In genomic region chr6:93771081-93771480, GRCm38 (mm10) we compare ENCODE assay signal across 12 mouse cellular contexts.
DNase-seq lines count a peak whose midpoint lies in the region; ATAC-seq and TF ChIP-seq lines count a peak whose summit lies in the region.
"Had no signal": no experiment of that assay in that cellular context is flagged by ENCODE, and none has a peak within 500 bp of the region (broad histone marks: within the 10 kb centered on the region; RNA-seq: fewer than 3 reads in every experiment).

No protein-coding gene starts in this region.

- H3K4me1 ChIP-seq in midbrain, embryonic 15.5 days = peaks cover 13% of the 10 kb centered on the region
- no peaks in the 10 kb centered on the region for H3K4me1 ChIP-seq in thymus, adult 2 months (replicated peaks; ENCODE audit: control insufficient read depth, insufficient read depth, low read length)
- H3K4me1 ChIP-seq: intestine, embryonic 15.5 days; stomach, embryonic 15.5 days had no signal

- no peak overlapping the region for H3K4me2 ChIP-seq in midbrain, embryonic 15.5 days
- H3K4me2 ChIP-seq: heart, embryonic 12.5 days; intestine, embryonic 15.5 days; stomach, embryonic 15.5 days had no signal

- H3K27me3 ChIP-seq in midbrain, embryonic 15.5 days (replicated peaks) = no peaks in the 10 kb centered on the region
- H3K27me3 ChIP-seq in thymus, adult 2 months (ENCODE audit: control insufficient read depth, insufficient read depth, low read length) = no peaks in the 10 kb centered on the region
- H3K27me3 ChIP-seq: heart, embryonic 12.5 days; intestine, embryonic 15.5 days; stomach, embryonic 15.5 days had no signal

- H3K27ac ChIP-seq in layer of hippocampus, adult 2 months = peak overlapping the region; percentile 78
- H3K27ac ChIP-seq in midbrain, embryonic 15.5 days = 0 out of 2 replicates have a peak overlapping the region, but pooled peaks have one; percentile 12
- H3K27ac ChIP-seq in thymus, adult 2 months (ENCODE audit: control insufficient read depth, insufficient read depth, low read length) = no peak overlapping the region
- H3K27ac ChIP-seq: intestine, embryonic 15.5 days; stomach, embryonic 15.5 days had no signal

- no peak for TF ChIP-seq POLR2A in brain, embryonic 14.5 days (IDR thresholded peaks at IDR 0.05; ENCODE audit: borderline replicate concordance, extremely low read depth, insufficient read depth, insufficient read length, poor library complexity, severe bottlenecking)
- no peak for TF ChIP-seq POLR2A in thymus, adult 2 months (IDR thresholded peaks at IDR 0.05; ENCODE audit: control insufficient read depth, extremely low read depth, insufficient read depth, low read length, poor library complexity)

- 23% methylated on average over 4 of the region's 4 CpGs for WGBS in midbrain, embryonic 15.5 days
- 75% methylated on average over 4 of the region's 4 CpGs for WGBS in thymus, adult 2 months

- no peak overlapping the region; the same call in 1 of the 2 replicates for H3K4me3 ChIP-seq in layer of hippocampus, adult 2 months
- no peak overlapping the region for H3K4me3 ChIP-seq in midbrain, embryonic 15.5 days
- H3K4me3 ChIP-seq in thymus, adult 2 months (ENCODE audit: control insufficient read depth, insufficient read depth, low read length) = no peak overlapping the region
- H3K4me3 ChIP-seq: heart, embryonic 12.5 days; intestine, embryonic 15.5 days; stomach, embryonic 15.5 days had no signal

- H3K36me3 ChIP-seq in midbrain, embryonic 15.5 days (replicated peaks) = 0 out of 2 replicates have a peak, but pooled peaks cover 4% of the 10 kb centered on the region
- H3K36me3 ChIP-seq in thymus, adult 2 months (ENCODE audit: control insufficient read depth, insufficient read depth, low read length) = no peaks in the 10 kb centered on the region
- H3K36me3 ChIP-seq: intestine, embryonic 15.5 days; stomach, embryonic 15.5 days had no signal

- no peak for TF ChIP-seq CTCF in layer of hippocampus, adult 2 months (conservative IDR thresholded peaks at IDR 0.05)
- TF ChIP-seq CTCF in brain, embryonic 14.5 days (IDR thresholded peaks at IDR 0.05; ENCODE audit: borderline replicate concordance, extremely low read depth, insufficient read depth, insufficient read length) = no peak
- TF ChIP-seq CTCF in thymus, adult 2 months (IDR thresholded peaks at IDR 0.05; ENCODE audit: borderline replicate concordance, control insufficient read depth, extremely low read depth, insufficient read depth, low read length, poor library complexity) = no peak

- ATAC-seq in granulocyte monocyte progenitor cell, adult 5-6 weeks (replicated peaks; ENCODE audit: poor library complexity, severe bottlenecking) = peak; percentile 88
- no peak for ATAC-seq in midbrain, embryonic 15.5 days (replicated peaks)
- ATAC-seq: intestine, embryonic 15.5 days had no signal

- H3K9me3 ChIP-seq in midbrain, embryonic 15.5 days = no peaks in the 10 kb centered on the region
- H3K9me3 ChIP-seq: intestine, embryonic 15.5 days; stomach, embryonic 15.5 days had no signal

- no peak overlapping the region for H3K9ac ChIP-seq in midbrain, embryonic 15.5 days
- H3K9ac ChIP-seq: heart, embryonic 12.5 days; intestine, embryonic 15.5 days; stomach, embryonic 15.5 days had no signal

- no peak for DNase-seq in layer of hippocampus, adult 2 months (ENCODE audit: low spot score in 2 of 2)
- no peak for DNase-seq in layer of hippocampus, adult 9-10 months (ENCODE audit: low spot score)
- peak; percentile 52 for DNase-seq in brain, embryonic 14.5 days (ENCODE audit: low read depth)
- DNase-seq in left cerebral cortex, adult 11 months (ENCODE audit: low spot score) = no peak
- DNase-seq in thymus, adult 2 months = no peak
- DNase-seq in urinary bladder, postnatal 4 days (ENCODE audit: low spot score in 2 of 2) = no peak
- DNase-seq: right cerebral cortex, postnatal 14 days had no signal
